Mouse (Mus musculus): ENCODE data around the gene Abhd18. TPM values are rescaled to one million over a fixed set of nuclear protein-coding genes. Genes with fewer than 3 reads are reported as not detected.
"Not testable (repeated sequence)": the region's sequence is repeated elsewhere in the genome, so short reads cannot be mapped to it uniquely, and the experiment has no call there.

Gene Abhd18
- 5.5 and 6.0 TPM in 2 replicates for polyA plus RNA-seq (2012; rRNA removed)

- not testable (repeated sequence) for DNase-seq; H3K36me3 ChIP-seq (ENCODE audit: control insufficient read depth, insufficient read depth, low read length); H3K27me3 ChIP-seq (replicated peaks; ENCODE audit: control insufficient read depth, insufficient read depth, low read length); H3K4me1 ChIP-seq (ENCODE audit: control insufficient read depth, insufficient read depth, low read length)
- peak within 1 kb of the TSS; percentile 77 for H3K4me3 ChIP-seq (ENCODE audit: insufficient read depth, low read depth, low read length)
- peak within 1 kb of the TSS; percentile 76 for H3K27ac ChIP-seq (ENCODE audit: insufficient read depth, low read depth, low read length)
- WGBS, result 0% methylated on average over 2 of the region's 4 CpGs
These were observed at the start of gene Abhd18 for GRCm38 (mm10) chr3:40846957-40847017. Abhd18 (plus strand) TSS chr3:40846970.

GRCm38 (mm10) chr3:40798054-40798453 lies 48.7 kb upstream of the Abhd18 start:
- DNase-seq, result no peak
- WGBS, result 53% methylated on average over 1 of the region's 1 CpGs
- H3K4me3 ChIP-seq (ENCODE audit: insufficient read depth, low read depth, low read length), result no peak overlapping the region
- TF ChIP-seq POLR2A (IDR thresholded peaks at IDR 0.05; ENCODE audit: low read depth, low read length) (no peak), CTCF (conservative IDR thresholded peaks at IDR 0.05; ENCODE audit: insufficient read depth, insufficient read length, low read depth, low read length) (no peak)
- H3K36me3 ChIP-seq (ENCODE audit: control insufficient read depth, insufficient read depth, low read length), result no peaks in the 10 kb centered on the region
- peaks cover 3% of the 10 kb centered on the region; the same call in 1 of the 2 replicates for H3K4me1 ChIP-seq (ENCODE audit: control insufficient read depth, insufficient read depth, low read length)
- H3K27ac ChIP-seq (ENCODE audit: insufficient read depth, low read depth, low read length), result no peak overlapping the region
- no peaks in the 10 kb centered on the region for H3K27me3 ChIP-seq (replicated peaks; ENCODE audit: control insufficient read depth, insufficient read depth, low read length)

- WGBS, result 47% methylated on average over 7 of the region's 7 CpGs
- Histone ChIP-seq H3K36me3 (ENCODE audit: control insufficient read depth, insufficient read depth, low read length) (no peaks in the 10 kb centered on the region), H3K27ac (ENCODE audit: insufficient read depth, low read depth, low read length) (no peak overlapping the region), H3K27me3 (replicated peaks; ENCODE audit: control insufficient read depth, insufficient read depth, low read length) (no peaks in the 10 kb centered on the region), H3K4me3 (ENCODE audit: insufficient read depth, low read depth, low read length) (no peak overlapping the region), H3K4me1 (ENCODE audit: control insufficient read depth, insufficient read depth, low read length) (peaks cover 3% of the 10 kb centered on the region; the same call in 1 of the 2 replicates)
- DNase-seq, result peak; percentile 69
- TF ChIP-seq CTCF (conservative IDR thresholded peaks at IDR 0.05; ENCODE audit: insufficient read depth, insufficient read length, low read depth, low read length) (peak; percentile 70), POLR2A (IDR thresholded peaks at IDR 0.05; ENCODE audit: low read depth, low read length) (no peak)
These were observed 48.3 kb upstream of the Abhd18 start for GRCm38 (mm10) chr3:40798500-40798899.

GRCm38 (mm10) chr3:40799530-40800372 lies 47.0 kb upstream of the Abhd18 start, which contains the start of gene Plk4:
Plk4 (plus strand) TSS chr3:40800019.
- H3K27ac ChIP-seq (ENCODE audit: insufficient read depth, low read depth, low read length), result peak within 1 kb of the TSS; percentile 76
- H3K27me3 ChIP-seq (replicated peaks; ENCODE audit: control insufficient read depth, insufficient read depth, low read length), result no peaks in the 10 kb centered on the region
- peak within 1 kb of the TSS; percentile 97 for H3K4me3 ChIP-seq (ENCODE audit: insufficient read depth, low read depth, low read length)
- peaks cover 3% of the 10 kb centered on the region; the same call in 1 of the 2 replicates for H3K4me1 ChIP-seq (ENCODE audit: control insufficient read depth, insufficient read depth, low read length)
- no peaks in the 10 kb centered on the region for H3K36me3 ChIP-seq (ENCODE audit: control insufficient read depth, insufficient read depth, low read length)
- peak; percentile 98 for DNase-seq
- 2% methylated on average over 66 of the region's 66 CpGs for WGBS
- no peak for TF ChIP-seq CTCF (conservative IDR thresholded peaks at IDR 0.05; ENCODE audit: insufficient read depth, insufficient read length, low read depth, low read length)
- peak; percentile 24 for TF ChIP-seq POLR2A (IDR thresholded peaks at IDR 0.05; ENCODE audit: low read depth, low read length)

GRCm38 (mm10) chr3:40800373-40800823 lies 46.4 kb upstream of the Abhd18 start:
- Histone ChIP-seq H3K27ac (ENCODE audit: insufficient read depth, low read depth, low read length) (no peak overlapping the region), H3K4me3 (ENCODE audit: insufficient read depth, low read depth, low read length) (peak overlapping the region; percentile 97), H3K4me1 (ENCODE audit: control insufficient read depth, insufficient read depth, low read length) (peaks cover 3% of the 10 kb centered on the region; the same call in 1 of the 2 replicates), H3K36me3 (ENCODE audit: control insufficient read depth, insufficient read depth, low read length) (no peaks in the 10 kb centered on the region), H3K27me3 (replicated peaks; ENCODE audit: control insufficient read depth, insufficient read depth, low read length) (no peaks in the 10 kb centered on the region)
- peak; percentile 36 for DNase-seq
- under 1% methylated on average over 37 of the region's 37 CpGs for whole genome bisulfite sequencing
- TF ChIP-seq POLR2A (IDR thresholded peaks at IDR 0.05; ENCODE audit: low read depth, low read length) (no peak), CTCF (conservative IDR thresholded peaks at IDR 0.05; ENCODE audit: insufficient read depth, insufficient read length, low read depth, low read length) (no peak)

- no peak overlapping the region for H3K27ac ChIP-seq (ENCODE audit: insufficient read depth, low read depth, low read length)
- H3K4me3 ChIP-seq (ENCODE audit: insufficient read depth, low read depth, low read length), result no peak overlapping the region
- no peaks in the 10 kb centered on the region for H3K36me3 ChIP-seq (ENCODE audit: control insufficient read depth, insufficient read depth, low read length)
- DNase-seq, result no peak
- 37% methylated on average over 2 of the region's 2 CpGs for WGBS
- no peaks in the 10 kb centered on the region for H3K27me3 ChIP-seq (replicated peaks; ENCODE audit: control insufficient read depth, insufficient read depth, low read length)
- TF ChIP-seq POLR2A (IDR thresholded peaks at IDR 0.05; ENCODE audit: low read depth, low read length) (no peak), CTCF (conservative IDR thresholded peaks at IDR 0.05; ENCODE audit: insufficient read depth, insufficient read length, low read depth, low read length) (no peak)
- no peaks in the 10 kb centered on the region for H3K4me1 ChIP-seq (ENCODE audit: control insufficient read depth, insufficient read depth, low read length)
These were observed 39.9 kb upstream of the Abhd18 start for GRCm38 (mm10) chr3:40806871-40807270.

- Histone ChIP-seq H3K36me3 (ENCODE audit: control insufficient read depth, insufficient read depth, low read length) (no peaks in the 10 kb centered on the region), H3K27ac (ENCODE audit: insufficient read depth, low read depth, low read length) (no peak overlapping the region), H3K4me1 (ENCODE audit: control insufficient read depth, insufficient read depth, low read length) (no peaks in the 10 kb centered on the region), H3K27me3 (replicated peaks; ENCODE audit: control insufficient read depth, insufficient read depth, low read length) (no peaks in the 10 kb centered on the region), H3K4me3 (ENCODE audit: insufficient read depth, low read depth, low read length) (no peak overlapping the region)
- WGBS, result 83% methylated on average over 10 of the region's 10 CpGs
- TF ChIP-seq POLR2A (IDR thresholded peaks at IDR 0.05; ENCODE audit: low read depth, low read length), result no peak
- no peak for TF ChIP-seq CTCF (conservative IDR thresholded peaks at IDR 0.05; ENCODE audit: insufficient read depth, insufficient read length, low read depth, low read length)
- no peak for DNase-seq
These were observed 38.1 kb upstream of the Abhd18 start for GRCm38 (mm10) chr3:40808686-40809085.
